Mouse (Mus musculus) induced T-regulatory cell, adult 2 months (primary cell): ENCODE data around the gene Gm7075.
"Not testable (repeated sequence)": the region's sequence is repeated elsewhere in the genome, so short reads cannot be mapped to it uniquely, and the experiment has no call there.

ENCODE experiments used
- DNase-seq: peaks from one replicate; pipeline ENCODE4 v3.0.0-alpha.2; 2012; ENCODE audit warnings: low read depth

The Gm7075 gene

GRCm38 (mm10) chr10:63421739-63422735 is at the start of gene Gm7075:
TSS of gene Gm7075 (minus strand) at chr10:63421789.
- peak; percentile 76 for DNase-seq

DNA sequence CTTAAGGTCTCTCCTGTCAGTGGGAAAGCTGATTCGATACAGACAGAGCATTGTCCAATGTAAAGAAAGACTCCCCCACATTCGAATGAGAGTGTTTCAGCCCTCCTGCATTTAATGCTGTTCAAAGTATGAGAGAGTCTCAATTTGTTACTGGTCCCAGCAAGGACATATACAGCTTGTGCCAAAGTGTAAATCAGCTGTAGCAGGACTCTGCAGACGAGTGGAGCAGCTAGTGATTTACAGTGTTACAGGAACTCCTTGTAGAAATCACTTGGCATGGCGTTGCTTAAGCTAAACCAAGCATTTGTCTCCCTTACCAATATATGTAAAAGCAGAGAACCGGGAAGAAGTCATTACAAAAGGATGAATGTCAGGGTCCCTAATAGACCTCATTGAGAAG is 39.3 kb upstream of the Gm7075 start:
- DNase-seq, result no peak

GRCm38 (mm10) chr10:63457292-63458128 is 35.9 kb upstream of the Gm7075 start:
- no peak for DNase-seq

- no peak for DNase-seq
Measured at GRCm38 (mm10) chr10:63455110-63455878, 33.7 kb upstream of the Gm7075 start.

GRCm38 (mm10) chr10:63453926-63454325 is 32.3 kb upstream of the Gm7075 start:
- DNase-seq, result no peak

DNA sequence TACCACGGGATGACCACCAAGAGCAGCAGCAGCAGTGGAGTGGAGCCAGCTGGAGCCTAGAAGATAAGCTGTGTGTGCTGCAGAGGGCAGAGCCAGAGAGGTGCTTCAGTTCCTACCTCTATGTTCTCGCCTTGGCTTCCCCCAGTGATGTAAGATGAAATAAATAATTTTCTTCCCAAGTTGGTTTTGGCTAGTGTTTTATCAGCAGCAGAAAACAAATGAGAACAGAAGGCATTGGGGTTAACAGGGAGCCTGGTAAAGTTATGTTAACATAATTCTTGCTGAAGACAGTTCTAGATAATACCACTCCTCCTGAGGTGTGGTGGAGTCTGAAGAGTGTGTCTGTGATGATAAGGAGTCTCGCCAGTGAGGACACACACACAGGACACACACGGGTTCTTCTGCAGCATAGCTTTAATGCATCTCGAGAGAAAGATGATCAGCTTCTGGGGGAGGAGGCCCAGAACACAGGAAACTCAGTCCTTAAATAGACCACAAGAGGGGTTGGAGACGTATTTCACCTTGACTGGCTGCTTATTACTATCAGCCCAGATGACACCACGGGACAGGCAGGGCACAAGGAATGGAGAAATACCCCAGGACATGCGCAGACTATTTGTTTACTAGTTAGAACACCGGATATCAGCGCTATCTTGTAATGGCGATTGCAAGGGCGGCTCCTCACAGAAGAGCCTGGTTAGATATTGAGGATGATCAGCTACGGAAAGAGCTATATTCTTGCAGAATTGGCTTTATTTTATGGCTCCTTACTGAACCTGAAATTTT is 23.2 kb upstream of the Gm7075 start:
- not testable (repeated sequence) for DNase-seq

GRCm38 (mm10) chr10:63439694-63440228 is 18.2 kb upstream of the Gm7075 start:
- no peak for DNase-seq

- DNase-seq, result no peak
Measured at GRCm38 (mm10) chr10:63438736-63439262, 17.2 kb upstream of the Gm7075 start.

DNA sequence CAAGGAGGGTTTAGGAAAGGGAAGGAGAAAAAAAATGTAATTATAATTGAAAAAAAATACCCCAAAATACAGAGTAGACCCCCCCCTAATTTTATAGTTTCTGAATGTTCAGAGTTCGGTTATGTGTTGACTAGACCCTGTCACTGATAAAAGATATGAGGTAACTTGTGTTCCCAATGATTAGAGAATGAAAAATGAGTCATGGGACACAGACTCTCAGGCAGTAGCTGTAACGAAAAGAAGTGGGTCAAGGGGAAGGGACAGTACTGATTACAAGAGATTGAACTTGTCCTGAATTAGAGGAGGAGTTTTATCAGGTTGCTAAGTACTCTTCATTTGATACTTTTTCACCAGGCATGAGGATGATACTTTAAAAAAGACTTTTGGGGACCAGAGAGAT is 11.3 kb upstream of the Gm7075 start:
- no peak for DNase-seq

- DNase-seq, result no peak
Measured at GRCm38 (mm10) chr10:63432099-63432498, 10.5 kb upstream of the Gm7075 start.

- no peak for DNase-seq
Measured at GRCm38 (mm10) chr10:63431221-63431736, 9.7 kb upstream of the Gm7075 start.

DNA sequence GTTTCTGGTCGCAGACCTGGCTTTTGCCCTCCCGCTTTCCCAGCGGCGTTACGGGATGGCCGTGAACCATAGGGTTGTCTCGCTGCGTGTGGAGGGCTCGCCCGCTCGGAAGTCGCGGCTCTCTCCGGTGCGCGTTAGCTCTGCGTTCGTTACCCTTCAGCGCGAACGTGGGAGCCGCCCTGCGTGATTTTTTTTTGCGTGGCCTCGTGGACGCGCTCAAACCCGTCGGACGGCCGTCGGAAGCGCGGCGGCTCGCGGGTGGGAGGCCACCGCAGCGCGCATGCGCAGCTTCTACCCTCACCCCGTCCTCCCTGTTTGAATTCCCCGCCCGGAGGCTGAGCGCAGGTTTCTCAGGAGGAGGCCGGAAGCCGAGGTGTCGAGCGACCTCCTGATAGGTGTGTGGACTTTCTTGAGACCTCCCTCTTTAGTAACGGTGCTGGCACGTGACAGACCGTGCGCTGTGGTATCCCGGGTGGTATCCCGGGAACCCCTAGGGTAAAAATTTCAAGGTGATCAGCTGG is 8.3 kb upstream of the Gm7075 start, which contains the start of gene Ctnna3:
Ctnna3 (plus strand) TSS at position 314 of the 521 bp plus-strand sequence.
- DNase-seq, result peak; percentile 98

- peak; percentile 99 for DNase-seq
Measured at GRCm38 (mm10) chr10:63429380-63429779, 7.8 kb upstream of the Gm7075 start.

DNA sequence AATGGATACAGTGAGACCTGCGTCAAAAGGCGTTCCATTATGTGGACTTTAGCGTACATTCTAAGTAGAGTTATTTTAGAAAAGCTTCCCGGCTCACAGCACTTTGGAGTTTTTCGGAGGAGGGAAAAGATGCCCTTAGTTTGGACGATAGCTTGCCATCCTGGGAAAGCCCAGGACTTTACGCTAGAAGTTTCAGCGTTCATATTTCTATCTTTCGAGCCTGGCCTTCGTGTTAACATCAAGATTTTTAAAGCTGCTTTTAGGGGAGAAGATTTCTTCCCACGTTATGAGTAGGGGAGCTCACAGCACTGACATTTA is 7.4 kb upstream of the Gm7075 start:
- no peak for DNase-seq

DNA sequence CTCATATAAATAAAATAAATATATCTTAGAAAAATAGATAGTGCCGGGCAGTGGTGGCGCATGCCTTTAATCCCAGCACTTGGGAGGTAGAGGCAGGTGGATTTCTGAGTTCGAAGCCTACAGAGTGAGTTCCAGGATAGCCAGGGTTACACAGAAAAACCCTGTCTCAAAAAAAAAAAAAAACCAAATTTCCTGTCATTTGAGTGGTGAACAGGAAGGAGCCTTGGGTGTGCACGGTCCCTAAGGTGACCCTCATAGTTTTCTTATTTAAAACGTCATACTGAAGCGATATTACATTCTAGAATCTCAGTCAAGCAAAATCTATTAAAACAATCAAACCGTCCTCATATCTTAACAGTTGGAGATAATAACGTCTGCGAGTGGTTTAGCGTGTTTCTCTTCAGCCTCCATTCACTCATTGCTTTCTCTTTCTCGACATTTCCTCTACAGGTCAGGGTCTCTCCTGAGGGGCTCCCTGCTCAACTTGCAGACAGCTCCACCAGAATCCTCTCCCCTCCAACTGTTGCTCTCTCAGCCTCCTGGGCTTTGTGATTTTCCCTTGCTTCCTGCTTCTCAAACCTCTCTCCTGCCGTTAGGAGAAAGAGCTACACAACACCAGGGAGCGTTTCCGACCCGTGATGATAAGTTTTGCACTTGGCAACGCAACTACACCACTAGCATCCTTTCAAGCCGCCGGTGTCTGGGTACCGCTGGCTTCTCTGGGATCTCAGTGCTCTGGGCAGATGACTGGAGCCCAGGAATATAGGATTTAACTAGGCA is 6.8 kb upstream of the Gm7075 start:
- DNase-seq, result peak; percentile 80

DNA sequence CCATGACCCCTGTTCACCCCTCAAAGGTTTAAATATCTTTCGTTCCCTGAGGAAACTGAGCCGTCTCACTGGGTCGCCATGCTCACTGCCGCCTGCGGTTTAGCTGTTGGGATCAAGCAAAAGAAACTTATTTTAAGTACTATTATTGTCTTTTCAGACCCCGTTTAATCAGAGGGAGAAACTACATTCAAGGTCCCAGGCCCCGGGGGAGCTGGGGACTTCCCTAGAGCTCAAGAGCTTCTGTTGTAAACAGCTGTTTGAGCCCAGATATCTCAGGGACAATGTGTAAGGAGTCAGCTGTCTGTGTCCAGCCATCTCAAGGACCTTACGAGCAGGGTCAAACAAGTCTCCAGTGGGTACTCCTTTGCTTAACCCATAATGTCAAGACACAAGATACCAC is 5.6 kb upstream of the Gm7075 start:
- DNase-seq, result no peak

DNA sequence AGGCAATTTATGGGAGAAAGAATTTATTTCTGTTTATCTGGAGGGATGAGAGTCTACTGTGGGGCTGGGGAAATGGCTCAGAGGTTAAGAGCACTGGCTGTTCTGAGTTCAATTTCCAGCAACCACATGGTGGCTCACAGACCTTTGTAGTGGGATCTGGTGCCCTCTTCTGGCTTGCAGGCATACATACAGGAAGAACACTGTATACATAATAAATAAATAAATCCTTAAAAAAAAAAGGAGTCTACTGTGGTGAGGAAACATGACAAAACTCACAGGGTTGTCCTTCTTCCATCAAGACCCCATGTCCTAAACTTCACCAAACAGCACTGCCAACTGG is 2.9 kb upstream of the Gm7075 start:
- DNase-seq, result peak; percentile 79

DNA sequence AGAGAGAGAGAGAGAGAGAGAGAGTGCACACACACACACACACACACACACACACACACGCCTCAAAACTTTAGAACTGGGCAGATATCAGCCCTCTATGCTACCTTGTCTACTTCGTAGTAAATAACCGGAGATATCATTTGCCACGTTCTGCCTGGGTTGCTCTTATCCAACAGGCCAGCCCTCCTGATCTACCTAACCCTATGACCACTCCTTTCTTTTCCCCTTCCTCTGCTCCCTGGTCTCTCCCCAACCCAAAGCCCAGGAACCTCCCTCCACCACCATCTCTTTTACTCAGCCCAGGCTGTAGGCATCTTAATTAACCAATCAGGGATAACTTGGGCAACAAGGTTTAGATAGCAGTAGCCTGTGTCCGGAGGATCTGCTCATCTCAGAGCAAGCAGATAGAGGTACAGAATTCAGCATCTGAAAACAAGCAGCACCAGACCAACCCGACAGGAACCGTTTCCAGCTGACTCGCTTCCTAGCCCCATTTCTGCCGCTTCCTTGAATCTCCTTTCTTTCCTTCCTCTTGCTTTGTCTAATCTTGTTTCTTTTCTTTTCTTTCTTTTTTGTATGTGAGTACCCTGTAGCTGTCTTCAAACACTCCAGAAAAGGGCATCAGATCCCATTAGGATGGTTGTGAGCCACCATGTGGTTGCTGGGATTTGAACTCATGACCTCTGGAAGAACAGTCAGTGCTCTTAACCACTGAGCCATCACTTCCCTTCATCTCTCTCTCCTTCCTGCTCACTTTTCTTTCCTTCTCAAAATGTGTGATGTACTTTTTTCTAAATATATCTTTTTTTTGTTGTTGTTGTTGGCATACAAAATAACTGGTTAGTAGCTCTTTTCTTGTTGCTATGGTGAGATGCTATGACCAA is 2.2 kb upstream of the Gm7075 start:
- DNase-seq, result no peak

DNA sequence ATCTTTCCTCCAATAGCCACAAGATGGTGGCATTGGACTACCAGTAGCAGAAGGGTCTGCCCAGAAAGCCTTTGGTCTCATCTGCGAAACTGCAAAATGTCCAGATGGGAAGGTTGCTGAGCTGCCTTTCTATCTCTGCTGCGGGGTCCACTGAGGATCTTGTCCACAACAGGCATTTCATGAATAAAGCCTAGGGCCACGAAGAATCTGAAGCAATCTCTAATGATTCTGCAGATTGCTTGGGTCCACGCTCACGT is 1.1 kb upstream of the Gm7075 start:
- no peak for DNase-seq
